Comparison of ENCODE assay signal across 14 mouse cellular contexts in genomic region chr3:58810353-58810752, GRCm38 (mm10). TPM values are rescaled to one million over a fixed set of nuclear protein-coding genes. Genes with fewer than 3 reads are reported as not detected.
DNase-seq lines count a peak whose midpoint lies in the region; ATAC-seq lines count a peak whose summit lies in the region.
"Had no signal": no experiment of that assay in that cellular context is flagged by ENCODE, and none has a peak within 500 bp of the region (broad histone marks: within the 10 kb centered on the region; RNA-seq: fewer than 3 reads in every experiment).

No protein-coding gene starts in this region.

- H3K9me3 ChIP-seq in kidney, embryonic 16.5 days (ENCODE audit: low read length), result no peaks in the 10 kb centered on the region
- no peaks in the 10 kb centered on the region for H3K9me3 ChIP-seq in embryonic facial prominence, embryonic 10.5 days
- H3K9me3 ChIP-seq in hindbrain, embryonic 11.5 days (ENCODE audit: control insufficient read depth, low read length), result no peaks in the 10 kb centered on the region
- H3K9me3 ChIP-seq: forebrain, embryonic 15.5 days; heart, embryonic 13.5 days had no signal

- H3K27ac ChIP-seq in kidney, embryonic 16.5 days (ENCODE audit: low read length), result no peak overlapping the region
- H3K27ac ChIP-seq in embryonic facial prominence, embryonic 10.5 days (replicated peaks), result no peak overlapping the region
- H3K27ac ChIP-seq in hindbrain, embryonic 11.5 days (ENCODE audit: low read depth, low read length), result no peak overlapping the region
- H3K27ac ChIP-seq: forebrain, embryonic 15.5 days; heart, embryonic 13.5 days; hindbrain, postnatal 0 days; liver, embryonic 14.5 days had no signal

- no peak for DNase-seq in kidney, adult 8-10 months
- peak; percentile 36 for DNase-seq in right cerebral cortex, postnatal 25 days
- no peak for DNase-seq in right cerebral cortex, postnatal 14 days
- DNase-seq in embryonic facial prominence, embryonic 10.5 days (ENCODE audit: low spot score), result peak; percentile 25
- DNase-seq in c-Kit-positive CD71-positive TER-119-positive erythroid progenitor cells, embryonic 14.5 days (ENCODE audit: low spot score), result no peak
- no peak for DNase-seq in hindbrain, embryonic 11.5 days (ENCODE audit: low spot score)
- DNase-seq: adrenal gland, postnatal 25 days; retina, postnatal 1 day had no signal

- peak; percentile 42; the same call in 1 of the 2 replicates for ATAC-seq in kidney, embryonic 16.5 days (ENCODE audit: low FRiP score, low TSS enrichment)
- ATAC-seq in hindbrain, embryonic 11.5 days (ENCODE audit: low FRiP score), result no peak
- ATAC-seq: forebrain, embryonic 15.5 days; hindbrain, postnatal 0 days had no signal

- no peak overlapping the region for H3K9ac ChIP-seq in kidney, embryonic 16.5 days (replicated peaks; ENCODE audit: low read length)
- no peak overlapping the region for H3K9ac ChIP-seq in hindbrain, embryonic 11.5 days (ENCODE audit: low read depth, low read length)
- H3K9ac ChIP-seq: forebrain, embryonic 15.5 days; heart, embryonic 13.5 days; liver, embryonic 14.5 days had no signal

- H3K4me1 ChIP-seq in kidney, embryonic 16.5 days (ENCODE audit: insufficient read depth, low read length), result no peaks in the 10 kb centered on the region
- H3K4me1 ChIP-seq in embryonic facial prominence, embryonic 10.5 days, result peaks cover 17% of the 10 kb centered on the region
- H3K4me1 ChIP-seq in hindbrain, embryonic 11.5 days (replicated peaks; ENCODE audit: control insufficient read depth, insufficient read depth, low read length), result no peaks in the 10 kb centered on the region; the same call in 1 of the 2 replicates

- H3K36me3 ChIP-seq in kidney, embryonic 16.5 days (ENCODE audit: insufficient read depth, low read length), result no peaks in the 10 kb centered on the region
- H3K36me3 ChIP-seq in embryonic facial prominence, embryonic 10.5 days (replicated peaks), result no peaks in the 10 kb centered on the region
- no peaks in the 10 kb centered on the region for H3K36me3 ChIP-seq in hindbrain, embryonic 11.5 days (ENCODE audit: control insufficient read depth, insufficient read depth, low read length)
- H3K36me3 ChIP-seq: forebrain, embryonic 15.5 days; heart, embryonic 13.5 days had no signal

- H3K4me3 ChIP-seq in kidney, embryonic 16.5 days (ENCODE audit: low read length), result no peak overlapping the region
- H3K4me3 ChIP-seq in embryonic facial prominence, embryonic 10.5 days, result no peak overlapping the region
- H3K4me3 ChIP-seq in hindbrain, embryonic 11.5 days (ENCODE audit: low read depth, low read length), result no peak overlapping the region
- H3K4me3 ChIP-seq: forebrain, embryonic 15.5 days; heart, embryonic 13.5 days had no signal

- 18% methylated on average over 11 of the region's 11 CpGs for WGBS in kidney, embryonic 16.5 days
- 51% methylated on average over 11 of the region's 11 CpGs for WGBS in embryonic facial prominence, embryonic 10.5 days
- WGBS in hindbrain, embryonic 11.5 days, result 60% methylated on average over 11 of the region's 11 CpGs

- no peak overlapping the region for H3K4me2 ChIP-seq in kidney, embryonic 16.5 days (replicated peaks; ENCODE audit: low read depth, low read length)
- no peak overlapping the region for H3K4me2 ChIP-seq in hindbrain, embryonic 11.5 days (replicated peaks; ENCODE audit: low read depth, low read length)
- H3K4me2 ChIP-seq: forebrain, embryonic 15.5 days; heart, embryonic 13.5 days had no signal

- H3K27me3 ChIP-seq in kidney, embryonic 16.5 days (ENCODE audit: insufficient read depth, low read length), result no peaks in the 10 kb centered on the region
- 0 out of 2 replicates have a peak, but pooled peaks cover 3% of the 10 kb centered on the region for H3K27me3 ChIP-seq in embryonic facial prominence, embryonic 10.5 days (replicated peaks; ENCODE audit: low read depth, poor library complexity, severe bottlenecking)
- H3K27me3 ChIP-seq in hindbrain, embryonic 11.5 days (ENCODE audit: control insufficient read depth, insufficient read depth, low read length), result no peaks in the 10 kb centered on the region
- H3K27me3 ChIP-seq: forebrain, embryonic 15.5 days had no signal

RNA-seq across cellular contexts. Expression of gene Mindy4b-ps, which starts 11.8 kb away (rescaled TPM):
- not detected in 2 replicates for polyA plus RNA-seq in kidney, embryonic 16.5 days (2015; fragmentation: Nextera tagmentation; extraction: Ambion mirVana)
- not detected in 2 replicates for polyA plus RNA-seq in embryonic facial prominence, embryonic 10.5 days (2016; fragmentation: Nextera tagmentation; extraction: Ambion mirVana)
- polyA plus RNA-seq in hindbrain, embryonic 11.5 days (2014; fragmentation: Nextera tagmentation; extraction: Ambion mirVana), result not detected in 2 replicates
- polyA plus RNA-seq: forebrain, embryonic 15.5 days; liver, embryonic 14.5 days; stomach, embryonic 14.5 days had no signal

Comparison
In these comparisons a context has a peak if more than half of its experiments do, and no peak if none do; other contexts are left out.
1. DNase-seq: peak in right cerebral cortex, postnatal 25 days (single experiment) and embryonic facial prominence, embryonic 10.5 days (single experiment); none in kidney, adult 8-10 months (0 of 2), right cerebral cortex, postnatal 14 days (single experiment), c-Kit-positive CD71-positive TER-119-positive erythroid progenitor cells, embryonic 14.5 days (single experiment) and hindbrain, embryonic 11.5 days (single experiment).